Mouse (Mus musculus): ENCODE measurements at regions not wholly inside any gene's neighbourhood (a gene's known extent, or its start where the extent isn't known, plus 50 kb on each side); places are given as distances from the start of the nearest gene placed in this dataset.

- H3K27me3 ChIP-seq (ENCODE audit: insufficient read depth, low read length) = no peaks in the 10 kb centered on the region
- H3K4me2 ChIP-seq (ENCODE audit: low read depth) = no peak overlapping the region
- no peak overlapping the region for H3K27ac ChIP-seq (ENCODE audit: low read depth, low read length)
- peak; percentile 87 for DNase-seq
- WGBS = 21% methylated on average over 2 of the region's 2 CpGs
- no peak overlapping the region for H3K4me3 ChIP-seq (ENCODE audit: low read depth, low read length)
- no peaks in the 10 kb centered on the region for H3K9me3 ChIP-seq (ENCODE audit: low read length)
- peaks cover 3% of the 10 kb centered on the region; the same call in 1 of the 2 replicates for H3K4me1 ChIP-seq (ENCODE audit: insufficient read depth)
- peak; percentile 72 for TF ChIP-seq CTCF (IDR thresholded peaks at IDR 0.05; ENCODE audit: low read depth)
- no peak overlapping the region for H3K9ac ChIP-seq
- H3K36me3 ChIP-seq (ENCODE audit: insufficient read depth) = no peaks in the 10 kb centered on the region
- peak; percentile 72 for ATAC-seq
These were observed 595.7 kb downstream of the Gm19410 start for GRCm38 (mm10) chr8:36361255-36361654.

GRCm38 (mm10) chr8:36361818-36362217 lies 596.2 kb downstream of the Gm19410 start:
- no peak for TF ChIP-seq CTCF (IDR thresholded peaks at IDR 0.05; ENCODE audit: low read depth)
- Histone ChIP-seq H3K4me2 (ENCODE audit: low read depth) (no peak overlapping the region), H3K9me3 (ENCODE audit: low read length) (no peaks in the 10 kb centered on the region), H3K27me3 (ENCODE audit: insufficient read depth, low read length) (no peaks in the 10 kb centered on the region), H3K4me1 (ENCODE audit: insufficient read depth) (peaks cover 3% of the 10 kb centered on the region; the same call in 1 of the 2 replicates), H3K27ac (ENCODE audit: low read depth, low read length) (no peak overlapping the region), H3K9ac (no peak overlapping the region), H3K4me3 (ENCODE audit: low read depth, low read length) (no peak overlapping the region), H3K36me3 (ENCODE audit: insufficient read depth) (no peaks in the 10 kb centered on the region)
- WGBS = 44% methylated on average over 8 of the region's 8 CpGs
- DNase-seq = peak; percentile 57
- ATAC-seq = peak; percentile 83

- Histone ChIP-seq H3K36me3 (ENCODE audit: insufficient read depth) (no peaks in the 10 kb centered on the region), H3K4me1 (ENCODE audit: insufficient read depth) (peaks cover 3% of the 10 kb centered on the region; the same call in 1 of the 2 replicates), H3K9me3 (ENCODE audit: low read length) (no peaks in the 10 kb centered on the region), H3K27me3 (ENCODE audit: insufficient read depth, low read length) (no peaks in the 10 kb centered on the region), H3K27ac (ENCODE audit: low read depth, low read length) (no peak overlapping the region), H3K9ac (no peak overlapping the region), H3K4me2 (ENCODE audit: low read depth) (no peak overlapping the region), H3K4me3 (ENCODE audit: low read depth, low read length) (no peak overlapping the region)
- WGBS = 43% methylated on average over 9 of the region's 9 CpGs
- DNase-seq (peak; percentile 30), ATAC-seq (peak; percentile 21; the same call in 1 of the 2 replicates)
- TF ChIP-seq CTCF (IDR thresholded peaks at IDR 0.05; ENCODE audit: low read depth) = no peak
These were observed 597.7 kb downstream of the Gm19410 start for GRCm38 (mm10) chr8:36363291-36363690.

- H3K9me3 ChIP-seq (ENCODE audit: low read length) = no peaks in the 10 kb centered on the region
- TF ChIP-seq CTCF (IDR thresholded peaks at IDR 0.05; ENCODE audit: low read depth) = no peak
- no peak overlapping the region for H3K4me2 ChIP-seq (ENCODE audit: low read depth)
- no peak overlapping the region for H3K27ac ChIP-seq (ENCODE audit: low read depth, low read length)
- H3K4me3 ChIP-seq (ENCODE audit: low read depth, low read length) = no peak overlapping the region
- H3K4me1 ChIP-seq (ENCODE audit: insufficient read depth) = peaks cover 3% of the 10 kb centered on the region; the same call in 1 of the 2 replicates
- no peak overlapping the region for H3K9ac ChIP-seq
- H3K27me3 ChIP-seq (ENCODE audit: insufficient read depth, low read length) = no peaks in the 10 kb centered on the region
- ATAC-seq = no peak
- 51% methylated on average over 6 of the region's 6 CpGs for WGBS
- peak; percentile 38 for DNase-seq
- H3K36me3 ChIP-seq (ENCODE audit: insufficient read depth) = no peaks in the 10 kb centered on the region
These were observed 599.1 kb downstream of the Gm19410 start for GRCm38 (mm10) chr8:36364567-36365231.

- ATAC-seq (no peak), DNase-seq (no peak)
- Histone ChIP-seq H3K36me3 (ENCODE audit: insufficient read depth) (no peaks in the 10 kb centered on the region), H3K27ac (ENCODE audit: low read depth, low read length) (no peak overlapping the region), H3K4me1 (ENCODE audit: insufficient read depth) (peaks cover 3% of the 10 kb centered on the region; the same call in 1 of the 2 replicates), H3K27me3 (ENCODE audit: insufficient read depth, low read length) (no peaks in the 10 kb centered on the region), H3K9me3 (ENCODE audit: low read length) (no peaks in the 10 kb centered on the region), H3K4me2 (ENCODE audit: low read depth) (no peak overlapping the region), H3K4me3 (ENCODE audit: low read depth, low read length) (no peak overlapping the region), H3K9ac (no peak overlapping the region)
- WGBS = 87% methylated on average over 2 of the region's 2 CpGs
- peak; percentile 26 for TF ChIP-seq CTCF (IDR thresholded peaks at IDR 0.05; ENCODE audit: low read depth)
These were observed 600.4 kb downstream of the Gm19410 start for GRCm38 (mm10) chr8:36365945-36366344.

- no peak overlapping the region for H3K4me3 ChIP-seq (ENCODE audit: low read depth, low read length)
- ATAC-seq (no peak; the same call in 1 of the 2 replicates), DNase-seq (no peak)
- no peaks in the 10 kb centered on the region for H3K4me1 ChIP-seq (ENCODE audit: insufficient read depth)
- no peak for TF ChIP-seq CTCF (IDR thresholded peaks at IDR 0.05; ENCODE audit: low read depth)
- H3K9me3 ChIP-seq (ENCODE audit: low read length) = no peaks in the 10 kb centered on the region
- no peak overlapping the region for H3K27ac ChIP-seq (ENCODE audit: low read depth, low read length)
- 69% methylated on average over 5 of the region's 5 CpGs for WGBS
- no peak overlapping the region for H3K4me2 ChIP-seq (ENCODE audit: low read depth)
- H3K36me3 ChIP-seq (ENCODE audit: insufficient read depth) = no peaks in the 10 kb centered on the region
- H3K27me3 ChIP-seq (ENCODE audit: insufficient read depth, low read length) = no peaks in the 10 kb centered on the region
- no peak overlapping the region for H3K9ac ChIP-seq
These were observed 611.2 kb downstream of the Gm19410 start for GRCm38 (mm10) chr8:36376579-36377350.

- no peak for DNase-seq
- Histone ChIP-seq H3K9me3 (ENCODE audit: low read length) (no peaks in the 10 kb centered on the region), H3K4me3 (ENCODE audit: low read depth, low read length) (no peak overlapping the region), H3K27ac (ENCODE audit: low read depth, low read length) (no peak overlapping the region), H3K36me3 (ENCODE audit: insufficient read depth) (no peaks in the 10 kb centered on the region), H3K27me3 (ENCODE audit: insufficient read depth, low read length) (no peaks in the 10 kb centered on the region), H3K4me1 (ENCODE audit: insufficient read depth) (no peaks in the 10 kb centered on the region), H3K9ac (no peak overlapping the region), H3K4me2 (ENCODE audit: low read depth) (no peak overlapping the region)
- WGBS = 93% methylated on average over 9 of the region's 9 CpGs
- no peak for ATAC-seq
- no peak for TF ChIP-seq CTCF (IDR thresholded peaks at IDR 0.05; ENCODE audit: low read depth)
These were observed 598.9 kb upstream of the AI429214 start for GRCm38 (mm10) chr8:36394487-36394886.

Data from forebrain, postnatal 0 days (tissue).